Comparison of ENCODE assay signal across 12 mouse cellular contexts in the genomic region with DNA sequence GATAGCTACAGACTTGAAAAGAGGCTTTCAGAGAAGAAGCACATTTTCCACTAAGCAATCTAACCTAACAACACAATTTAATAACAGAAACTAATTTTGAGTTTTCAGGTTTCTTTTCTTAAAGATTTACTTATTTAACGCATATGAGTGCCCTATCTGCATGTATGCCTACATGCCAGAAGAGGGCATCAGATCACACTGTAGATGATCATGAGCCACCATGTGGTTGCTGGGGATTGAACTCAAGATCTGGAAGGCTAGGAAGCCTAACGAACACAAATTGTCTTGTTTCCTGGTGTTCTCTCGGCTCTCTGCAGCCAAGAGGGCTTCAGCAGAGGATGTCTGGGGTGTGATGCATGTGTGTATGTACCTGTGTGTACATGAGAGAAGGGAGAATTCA.
DNase-seq lines count a peak whose midpoint lies in the region; ATAC-seq and TF ChIP-seq lines count a peak whose summit lies in the region.
"Had no signal": no experiment of that assay in that cellular context is flagged by ENCODE, and none has a peak within 500 bp of the region (broad histone marks: within the 10 kb centered on the region; RNA-seq: fewer than 3 reads in every experiment).

No protein-coding gene starts in this region.

- H3K9ac ChIP-seq in heart, embryonic 13.5 days = no peak overlapping the region
- no peak overlapping the region for H3K9ac ChIP-seq in lung, postnatal 0 days (replicated peaks; ENCODE audit: low read depth)
- no peak overlapping the region for H3K9ac ChIP-seq in MEL (ENCODE audit: control insufficient read depth, low read depth, low read length, poor library complexity, severe bottlenecking)
- H3K9ac ChIP-seq: embryonic facial prominence, embryonic 15.5 days; hindbrain, embryonic 12.5 days had no signal

- WGBS in heart, embryonic 13.5 days = 79% methylated on average over 3 of the region's 3 CpGs
- WGBS in lung, postnatal 0 days = 63% methylated on average over 3 of the region's 3 CpGs

- no peaks in the 10 kb centered on the region for H3K9me3 ChIP-seq in heart, embryonic 13.5 days
- no peaks in the 10 kb centered on the region for H3K9me3 ChIP-seq in lung, postnatal 0 days (ENCODE audit: low read length)
- no peaks in the 10 kb centered on the region for H3K9me3 ChIP-seq in MEL (replicated peaks; ENCODE audit: insufficient read depth, low read length)
- H3K9me3 ChIP-seq: embryonic facial prominence, embryonic 15.5 days; hindbrain, embryonic 12.5 days had no signal

- TF ChIP-seq CTCF in lung, postnatal 0 days (IDR thresholded peaks at IDR 0.05) = peak; percentile 70
- peak; percentile 34 to 72 (median 48); a peak in 5 of 6 replicates for TF ChIP-seq CTCF in MEL (IDR thresholded peaks at IDR 0.05 in 2 of 3, conservative IDR thresholded peaks at IDR 0.05 in 1 of 3; ENCODE audit: control insufficient read depth in 1 of 3, insufficient read depth in 1 of 3, low read depth in 2 of 3, low read length in 3 of 3, poor library complexity in 1 of 3, severe bottlenecking in 1 of 3)

- H3K79me2 ChIP-seq in MEL (ENCODE audit: control insufficient read depth, insufficient read depth, low read length, poor library complexity) = no peaks in the 10 kb centered on the region

- peaks cover 46% of the 10 kb centered on the region for H3K4me1 ChIP-seq in heart, embryonic 13.5 days
- no peaks in the 10 kb centered on the region for H3K4me1 ChIP-seq in lung, postnatal 0 days (ENCODE audit: insufficient read depth, low read depth, low read length)
- H3K4me1 ChIP-seq in MEL (ENCODE audit: control insufficient read depth in 1 of 2, insufficient read depth in 2 of 2, low read length in 2 of 2) = peaks cover 0 to 4% of the 10 kb centered on the region in 2 experiments; a peak in 1 of 4 replicates
- H3K4me1 ChIP-seq: embryonic facial prominence, embryonic 15.5 days had no signal

- TF ChIP-seq RAD21 in MEL (IDR thresholded peaks at IDR 0.05; ENCODE audit: low read depth, low read length) = peak; percentile 66

- no peak overlapping the region for H3K4me2 ChIP-seq in heart, embryonic 13.5 days
- H3K4me2 ChIP-seq in lung, postnatal 0 days (replicated peaks; ENCODE audit: low read depth, low read length) = no peak overlapping the region
- H3K4me2 ChIP-seq: embryonic facial prominence, embryonic 15.5 days; hindbrain, embryonic 12.5 days had no signal

- H3K27me3 ChIP-seq in heart, embryonic 13.5 days (replicated peaks) = no peaks in the 10 kb centered on the region
- no peaks in the 10 kb centered on the region for H3K27me3 ChIP-seq in lung, postnatal 0 days (replicated peaks; ENCODE audit: insufficient read depth, low read length)
- H3K27me3 ChIP-seq in MEL (ENCODE audit: control insufficient read depth in 1 of 2, insufficient read depth in 2 of 2, low read length in 2 of 2) = no peaks in the 10 kb centered on the region
- H3K27me3 ChIP-seq: embryonic facial prominence, embryonic 15.5 days; hindbrain, embryonic 12.5 days had no signal

- no peak for TF ChIP-seq EP300 in lung, postnatal 0 days (IDR thresholded peaks at IDR 0.05)
- TF ChIP-seq EP300 in MEL (IDR thresholded peaks at IDR 0.05; ENCODE audit: low read depth in 1 of 2, low read length in 2 of 2) = no peak

- no peaks in the 10 kb centered on the region for H3K36me3 ChIP-seq in heart, embryonic 13.5 days
- no peaks in the 10 kb centered on the region for H3K36me3 ChIP-seq in lung, postnatal 0 days (ENCODE audit: insufficient read depth, low read length)
- no peaks in the 10 kb centered on the region for H3K36me3 ChIP-seq in MEL (ENCODE audit: control insufficient read depth in 1 of 2, insufficient read depth in 2 of 2, low read length in 2 of 2)
- H3K36me3 ChIP-seq: embryonic facial prominence, embryonic 15.5 days; hindbrain, embryonic 12.5 days had no signal

- H3K4me3 ChIP-seq in heart, embryonic 13.5 days = no peak overlapping the region
- no peak overlapping the region for H3K4me3 ChIP-seq in lung, postnatal 0 days (ENCODE audit: low read depth, low read length)
- no peak overlapping the region for H3K4me3 ChIP-seq in MEL (ENCODE audit: control insufficient read depth in 1 of 2, insufficient read depth in 1 of 2, low read depth in 2 of 2, low read length in 2 of 2)
- H3K4me3 ChIP-seq: embryonic facial prominence, embryonic 15.5 days; hindbrain, embryonic 12.5 days had no signal

- no peak for TF ChIP-seq POLR2A in MEL (IDR thresholded peaks at IDR 0.05; ENCODE audit: control insufficient read depth in 1 of 2, insufficient read depth in 1 of 2, low read depth in 1 of 2, low read length in 2 of 2, poor library complexity in 1 of 2)

- no peak for DNase-seq in heart, adult 18-20 months
- peak; percentile 22 for DNase-seq in lung, postnatal 0 days (ENCODE audit: low spot score)
- DNase-seq in lung, postnatal 36 days = no peak
- peak; percentile 46 for DNase-seq in MEL (ENCODE audit: low read depth, low spot score)
- peak; percentile 64 for DNase-seq in induced T-regulatory cell, adult 2 months (ENCODE audit: low read depth)
- no peak for DNase-seq in spleen, postnatal 10 days (ENCODE audit: low spot score in 2 of 2)
- DNase-seq: adrenal gland, postnatal 25 days; cerebellum, adult 11-12 months; right cerebral cortex, postnatal 4 days had no signal

- no peak for ATAC-seq in heart, embryonic 13.5 days (ENCODE audit: extremely low read depth, insufficient number of reproducible peaks, low FRiP score, low TSS enrichment)
- no peak for ATAC-seq in lung, postnatal 0 days

- H3K27ac ChIP-seq in heart, embryonic 13.5 days (replicated peaks) = peak overlapping the region; percentile 80
- H3K27ac ChIP-seq in lung, postnatal 0 days (ENCODE audit: low read length) = no peak overlapping the region; the same call in 1 of the 2 replicates
- no peak overlapping the region for H3K27ac ChIP-seq in MEL (ENCODE audit: control insufficient read depth, low read depth, low read length)
- H3K27ac ChIP-seq: embryonic facial prominence, embryonic 15.5 days; hindbrain, embryonic 12.5 days had no signal

TF ChIP-seq in MEL, 35 proteins besides CTCF, POLR2A, EP300 and RAD21:
- TF ChIP-seq HCFC1 (IDR thresholded peaks at IDR 0.05; ENCODE audit: low read depth, low read length) (no peak), ZC3H11A (IDR thresholded peaks at IDR 0.05; ENCODE audit: low read depth, low read length) (no peak), BHLHE40 (IDR thresholded peaks at IDR 0.05; ENCODE audit: borderline replicate concordance, low read depth, low read length) (no peak), MYC (IDR thresholded peaks at IDR 0.05; ENCODE audit: low read depth, low read length) (peak; percentile 55; the same call in 1 of the 2 replicates), SMC3 (IDR thresholded peaks at IDR 0.05; ENCODE audit: low read depth, low read length) (peak; percentile 71)

Comparison
In these comparisons a context has a peak if more than half of its experiments do, and no peak if none do; other contexts are left out.
1. DNase-seq: peak in lung, postnatal 0 days (single experiment), MEL (single experiment) and induced T-regulatory cell, adult 2 months (single experiment); none in heart, adult 18-20 months (0 of 2), lung, postnatal 36 days (single experiment) and spleen, postnatal 10 days (0 of 2).